Mouse (Mus musculus): ENCODE data around the gene Gstt3.

Gene Gstt3

DNA sequence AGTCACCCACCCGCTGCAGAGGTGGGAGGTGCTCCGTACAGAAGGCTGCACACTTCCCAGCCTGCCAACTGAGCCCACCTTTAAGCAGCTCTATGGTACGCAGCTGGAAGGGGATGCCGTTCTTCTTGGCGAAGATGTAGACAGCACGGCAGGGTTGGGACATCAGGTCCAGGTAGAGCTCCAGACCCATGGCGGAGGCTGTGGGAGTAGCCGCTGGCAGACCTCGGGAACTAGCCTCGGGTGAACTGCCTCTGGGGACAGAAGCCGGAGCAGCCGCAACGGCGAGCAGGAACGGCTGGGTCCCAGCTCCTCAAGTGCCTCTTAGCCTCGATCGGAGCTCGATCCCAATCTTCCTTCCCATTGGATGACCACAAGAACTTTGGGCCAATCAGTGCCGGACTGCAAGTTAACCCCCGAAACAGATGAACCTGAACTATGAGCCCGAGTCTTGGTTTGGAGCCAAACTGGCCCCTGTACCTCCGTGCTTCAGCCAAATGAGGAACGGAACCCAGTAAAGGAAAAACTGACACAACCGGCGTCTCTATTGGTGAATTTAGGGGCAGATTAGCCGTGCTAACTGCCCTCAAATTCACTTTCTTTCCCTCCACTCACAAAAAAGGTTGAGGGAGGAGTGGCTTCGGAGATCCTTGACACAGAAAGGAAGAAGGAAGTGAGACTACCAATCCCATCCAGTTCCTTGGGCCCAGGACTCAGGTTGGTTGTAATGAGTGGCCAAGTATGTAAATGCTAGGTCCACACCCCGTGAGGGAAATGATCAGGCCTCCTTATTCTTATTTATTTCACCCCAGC lies at the start of gene Gstt3, which contains the start of gene Gm20441:
Gstt3 (minus strand) TSS at position 646 of the 810 bp plus-strand sequence.
Gm20441 (minus strand) TSS at position 186 of the 810 bp plus-strand sequence.
- DNase-seq (ENCODE audit: low spot score in 2 of 2) = peak in 1 of 2 experiments; percentile 38

DNA sequence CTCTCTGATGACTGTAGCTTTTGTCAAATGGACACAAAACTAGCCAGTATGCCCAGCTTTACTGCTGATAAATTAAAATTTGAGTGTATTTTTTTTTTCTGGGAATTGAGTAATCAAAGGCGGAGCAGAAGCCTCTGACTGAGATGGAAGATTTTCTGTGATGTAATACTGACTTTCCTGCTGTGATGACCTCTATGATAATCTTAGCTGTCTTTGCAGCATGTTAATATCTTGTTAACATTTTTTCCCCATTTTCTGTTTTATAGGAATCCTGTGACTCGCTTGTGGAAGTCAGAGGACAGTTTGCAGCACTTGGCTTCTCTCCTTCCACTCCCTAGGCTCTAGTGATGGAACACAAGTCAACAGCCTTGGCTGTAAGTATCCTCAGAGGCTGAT lies 49.1 kb upstream of the Gstt3 start:
- DNase-seq (ENCODE audit: low spot score in 2 of 2) = no peak

DNA sequence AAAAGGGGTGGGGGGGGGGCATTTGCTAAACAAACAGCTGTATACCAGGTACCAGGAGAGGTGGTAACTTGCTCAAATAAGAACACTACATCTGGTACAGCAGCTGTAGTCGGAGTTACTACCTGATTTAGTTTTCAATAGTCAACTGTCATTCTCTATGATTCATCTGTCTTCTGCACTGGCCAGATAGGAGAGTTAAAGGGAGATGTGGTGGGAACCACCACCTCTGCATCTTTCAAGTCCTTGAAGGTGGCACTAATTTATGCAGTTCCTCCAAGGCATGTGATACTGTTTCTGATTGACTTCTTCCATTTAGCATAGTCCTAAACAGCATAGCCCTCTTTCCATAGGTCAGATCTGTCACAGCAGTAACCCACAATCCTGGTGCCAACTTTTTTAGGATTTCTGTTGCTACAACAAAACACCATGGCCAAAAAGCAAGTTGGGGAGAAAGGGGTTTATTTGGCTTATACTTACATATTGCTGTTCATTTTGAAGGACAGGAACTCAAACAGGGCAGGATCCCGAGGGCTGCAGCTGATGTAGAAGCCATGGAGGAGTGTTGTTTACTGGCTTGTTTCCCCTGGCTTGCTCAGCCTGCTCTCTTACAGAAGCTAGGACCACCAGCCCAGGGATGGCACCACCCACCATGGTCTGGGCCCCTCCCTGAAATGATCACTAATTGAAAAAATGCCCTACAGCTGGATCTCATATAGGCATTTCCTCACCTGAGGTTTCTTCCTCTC lies 48.5 kb upstream of the Gstt3 start:
- no peak for DNase-seq (ENCODE audit: low spot score in 2 of 2)

DNA sequence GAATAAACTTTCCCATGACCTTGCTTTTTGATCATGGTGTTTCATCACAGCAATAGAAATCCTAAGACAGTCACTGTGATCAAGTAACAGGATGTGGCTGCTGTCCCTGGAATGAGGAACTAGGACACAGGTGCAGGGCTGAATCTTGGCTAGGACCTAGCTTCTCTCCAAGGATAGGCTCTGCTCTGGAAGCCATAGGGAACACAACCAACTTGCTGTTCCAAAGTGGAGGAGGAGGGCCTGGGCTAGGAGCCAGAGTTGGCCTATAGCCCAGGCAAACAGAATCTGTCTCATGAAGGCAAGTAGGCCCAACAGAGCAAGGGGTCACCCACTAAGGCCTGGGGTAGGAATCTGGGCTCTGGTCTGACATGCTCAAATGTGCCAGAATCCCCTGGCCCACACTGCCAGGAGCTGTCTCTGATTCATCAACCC lies 47.3 kb upstream of the Gstt3 start:
- peak; percentile 74 to 79 for DNase-seq (ENCODE audit: low spot score in 2 of 2)

DNA sequence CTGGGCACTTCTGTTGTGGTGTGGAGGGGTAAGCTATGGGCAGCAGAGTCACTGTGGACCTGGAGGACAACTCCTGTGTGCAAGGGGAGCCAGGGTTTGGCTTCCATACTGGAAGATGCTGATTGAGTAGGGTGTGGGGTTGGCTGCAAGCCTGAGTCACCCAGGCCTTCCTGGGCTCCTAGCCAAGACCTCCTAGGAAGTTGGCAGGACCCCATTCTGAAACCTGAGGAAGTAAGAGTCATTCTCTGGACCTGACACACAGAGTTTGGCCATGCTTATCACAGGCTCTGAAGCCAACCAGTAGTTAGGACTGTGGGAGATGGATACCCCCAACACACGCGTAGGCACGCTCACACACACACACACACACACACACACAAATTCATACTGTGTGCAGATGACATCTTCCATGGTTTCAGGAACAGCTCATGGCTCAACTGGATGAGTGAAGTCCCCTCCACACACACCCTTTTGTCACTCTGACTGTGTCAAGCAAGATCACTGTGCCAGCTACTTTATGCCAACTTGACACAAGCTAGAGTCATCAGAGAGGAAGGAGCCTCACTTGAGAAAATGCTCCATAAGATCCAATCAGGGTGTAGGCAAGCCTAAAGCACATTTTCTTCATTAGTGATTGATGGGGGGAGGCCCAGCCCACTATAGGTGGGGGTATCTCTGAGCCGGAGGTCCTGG lies 46.6 kb upstream of the Gstt3 start:
- DNase-seq (ENCODE audit: low spot score in 2 of 2) = peak; percentile 54 to 58

DNA sequence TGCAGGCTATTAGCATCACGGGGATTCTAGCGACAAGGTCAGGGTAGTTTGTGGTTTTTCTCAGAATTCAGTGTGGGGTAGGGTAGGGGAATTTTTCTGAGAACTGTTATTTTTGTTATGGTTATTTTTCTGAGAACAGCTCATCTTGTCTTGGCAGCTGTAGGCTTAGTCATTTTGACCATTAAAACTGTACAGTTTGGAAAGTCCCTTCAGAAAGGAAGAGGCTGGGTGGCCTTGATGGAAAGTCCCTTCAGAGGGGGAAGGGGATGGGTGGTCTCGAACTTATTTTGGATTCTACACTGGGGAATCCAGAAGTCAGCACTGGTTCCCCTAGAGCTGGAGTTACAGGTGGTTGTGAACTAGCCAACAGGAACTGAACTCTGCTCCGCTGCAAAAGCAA lies 43.3 kb upstream of the Gstt3 start:
- no peak for DNase-seq (ENCODE audit: low spot score in 2 of 2)

DNA sequence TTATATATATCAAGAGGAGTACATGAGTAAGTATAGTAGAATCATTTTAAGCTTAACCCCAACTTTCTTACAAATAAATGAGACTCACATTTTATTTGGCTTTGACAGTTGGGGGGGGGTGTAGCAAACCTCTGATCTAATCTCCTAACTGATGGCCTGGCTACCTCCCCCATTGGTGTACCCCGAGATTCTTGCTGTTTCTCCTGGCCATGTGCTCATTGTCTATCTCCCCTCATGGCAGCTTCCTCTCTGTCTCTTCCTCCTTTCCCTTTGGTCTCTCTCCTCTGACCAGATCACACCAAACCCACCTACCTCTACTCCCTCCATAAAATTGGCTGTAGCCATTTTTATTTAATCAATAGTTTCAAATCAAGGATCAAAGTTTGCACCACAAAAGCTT lies 42.6 kb upstream of the Gstt3 start:
- DNase-seq (ENCODE audit: low spot score in 2 of 2) = no peak

DNA sequence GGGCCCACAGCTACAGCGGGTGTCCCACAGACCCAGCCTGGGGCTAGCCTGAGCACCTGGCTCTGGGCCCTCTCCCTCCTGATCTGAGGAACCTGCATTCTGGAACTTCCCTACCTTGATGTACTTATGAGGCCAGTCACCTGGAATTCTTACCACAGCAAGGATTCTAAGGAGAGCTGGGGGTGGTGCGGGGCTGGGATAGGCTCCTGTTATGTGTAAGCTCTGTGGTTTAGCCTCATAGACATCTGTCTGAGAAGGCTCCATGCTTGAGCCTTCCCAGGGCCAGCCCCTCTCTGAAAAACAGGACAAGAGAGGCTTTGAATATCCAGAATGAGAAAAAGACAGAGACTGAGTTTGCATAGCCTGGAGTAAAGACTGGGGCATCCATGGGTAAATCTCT lies 41.2 kb upstream of the Gstt3 start, which contains the start of gene Gstt4:
Gstt4 (minus strand) TSS at position 101 of the 400 bp plus-strand sequence.
- DNase-seq (ENCODE audit: low spot score in 2 of 2) = no peak

DNA sequence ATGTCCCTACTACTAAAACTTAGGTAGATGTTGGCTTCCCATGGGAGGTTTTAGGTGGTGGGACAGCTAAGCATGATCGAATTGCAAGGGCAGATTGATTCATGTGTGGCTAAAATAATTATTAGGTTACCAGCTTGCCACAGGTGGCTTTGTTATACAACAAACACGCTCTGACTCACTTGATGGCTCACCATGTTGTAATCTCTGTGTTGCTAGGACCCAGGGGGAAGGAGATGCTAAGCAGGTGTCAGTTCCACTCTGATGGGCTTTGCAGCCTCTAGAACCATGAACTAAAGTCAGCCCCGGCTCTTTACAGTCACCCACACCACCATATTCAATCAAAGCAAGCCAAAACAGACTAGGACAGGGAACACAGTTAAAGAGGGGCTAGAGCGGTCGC lies 38.7 kb upstream of the Gstt3 start:
- no peak for DNase-seq (ENCODE audit: low spot score in 2 of 2)

DNA sequence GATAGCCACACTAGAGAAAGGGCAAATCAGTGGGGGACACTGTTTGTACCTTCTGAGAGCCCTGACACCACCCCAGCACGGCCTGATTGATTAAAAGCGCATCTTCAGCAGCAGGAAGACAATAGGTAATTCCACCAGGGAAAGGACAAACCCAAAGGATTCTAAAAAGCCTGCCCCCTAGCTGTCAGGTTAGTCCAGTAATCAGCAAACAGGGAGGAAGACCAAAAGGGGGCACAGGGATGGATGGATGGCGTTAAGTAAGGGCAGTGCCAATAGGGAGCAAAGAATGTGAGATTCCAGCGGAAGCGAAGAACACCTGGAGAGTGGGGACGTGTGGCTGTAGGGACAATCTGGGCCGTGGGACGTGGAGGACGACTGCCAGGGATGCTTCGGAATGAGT lies 37.4 kb upstream of the Gstt3 start:
- DNase-seq (ENCODE audit: low spot score in 2 of 2) = no peak

DNA sequence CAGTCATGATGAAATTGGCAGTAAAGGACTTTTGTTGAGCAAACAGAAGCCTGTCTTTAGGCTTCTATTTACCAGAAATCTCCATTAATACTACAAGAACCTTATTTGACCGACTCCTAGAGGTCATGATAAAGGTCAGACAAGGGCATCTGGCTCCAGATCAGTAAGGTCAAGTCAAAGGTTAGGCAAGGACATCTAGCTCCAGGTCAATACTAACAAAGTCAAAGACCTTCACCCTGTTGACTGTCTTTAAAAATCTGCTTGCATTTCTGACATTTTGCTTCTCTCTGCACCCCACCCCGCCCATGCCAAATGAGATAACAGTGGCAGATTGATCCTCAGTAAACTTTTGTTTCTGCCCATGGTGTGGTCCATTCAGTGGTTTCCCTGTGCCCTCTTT lies 23.0 kb upstream of the Gstt3 start:
- DNase-seq (ENCODE audit: low spot score in 2 of 2) = no peak

DNA sequence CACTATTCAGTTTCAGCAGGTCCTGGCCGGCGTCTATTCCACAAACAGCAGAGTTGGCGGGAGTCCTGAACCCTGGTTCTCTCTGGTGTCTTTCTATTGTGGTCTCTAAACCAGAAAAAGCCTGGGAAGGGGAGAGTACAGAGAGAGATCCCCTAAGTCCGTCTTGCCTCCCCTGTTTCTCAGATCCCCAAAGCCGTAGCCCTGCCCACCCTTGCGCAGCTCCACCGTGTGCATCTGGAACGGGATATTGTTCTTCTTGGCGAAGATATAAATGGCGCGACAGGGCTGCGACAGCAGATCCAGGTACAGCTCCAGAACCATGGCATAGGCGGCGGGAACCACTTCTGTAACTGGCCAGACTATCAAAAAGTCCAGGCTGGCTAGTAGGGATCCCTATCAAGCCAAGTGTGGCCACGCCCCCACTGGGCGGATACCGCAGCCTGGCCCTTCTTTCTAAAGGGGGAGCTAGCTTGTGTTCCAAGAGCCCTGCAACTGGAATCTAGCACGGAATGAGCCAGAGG lies 17.0 kb upstream of the Gstt3 start, which contains the start of gene Gstt1:
Gstt1 (minus strand) TSS at position 409 of the 521 bp plus-strand sequence.
- peak in 1 of 2 experiments; percentile 34 for DNase-seq (ENCODE audit: low spot score in 2 of 2)

DNA sequence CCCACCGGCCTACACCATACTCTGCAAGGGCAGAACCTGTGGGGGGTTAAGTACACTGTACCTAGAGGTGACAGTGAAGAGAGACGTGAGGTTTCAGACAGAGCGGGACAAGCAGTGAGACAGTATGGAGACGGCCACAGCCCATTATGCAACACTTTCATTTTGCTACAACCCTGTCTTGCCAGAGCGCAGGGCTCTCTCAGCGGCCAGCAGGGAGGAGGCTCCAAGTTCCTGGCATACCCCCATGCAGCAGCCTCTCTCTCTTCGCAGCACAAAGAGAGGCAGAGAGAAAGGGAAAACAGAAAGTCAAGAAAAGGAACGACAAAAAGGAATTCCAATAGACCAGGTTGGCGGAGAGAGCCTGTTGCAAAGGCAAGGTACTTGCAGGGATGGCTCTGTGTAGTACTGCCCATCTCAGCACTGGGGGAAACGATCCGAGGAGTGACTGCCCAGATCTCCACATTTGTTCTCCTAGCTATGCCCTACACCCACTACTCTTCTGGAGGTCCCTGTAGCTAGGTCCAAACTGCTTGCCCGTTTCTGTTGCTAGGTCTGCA lies 16.5 kb upstream of the Gstt3 start:
- peak; percentile 43 to 44 for DNase-seq (ENCODE audit: low spot score in 2 of 2)

DNA sequence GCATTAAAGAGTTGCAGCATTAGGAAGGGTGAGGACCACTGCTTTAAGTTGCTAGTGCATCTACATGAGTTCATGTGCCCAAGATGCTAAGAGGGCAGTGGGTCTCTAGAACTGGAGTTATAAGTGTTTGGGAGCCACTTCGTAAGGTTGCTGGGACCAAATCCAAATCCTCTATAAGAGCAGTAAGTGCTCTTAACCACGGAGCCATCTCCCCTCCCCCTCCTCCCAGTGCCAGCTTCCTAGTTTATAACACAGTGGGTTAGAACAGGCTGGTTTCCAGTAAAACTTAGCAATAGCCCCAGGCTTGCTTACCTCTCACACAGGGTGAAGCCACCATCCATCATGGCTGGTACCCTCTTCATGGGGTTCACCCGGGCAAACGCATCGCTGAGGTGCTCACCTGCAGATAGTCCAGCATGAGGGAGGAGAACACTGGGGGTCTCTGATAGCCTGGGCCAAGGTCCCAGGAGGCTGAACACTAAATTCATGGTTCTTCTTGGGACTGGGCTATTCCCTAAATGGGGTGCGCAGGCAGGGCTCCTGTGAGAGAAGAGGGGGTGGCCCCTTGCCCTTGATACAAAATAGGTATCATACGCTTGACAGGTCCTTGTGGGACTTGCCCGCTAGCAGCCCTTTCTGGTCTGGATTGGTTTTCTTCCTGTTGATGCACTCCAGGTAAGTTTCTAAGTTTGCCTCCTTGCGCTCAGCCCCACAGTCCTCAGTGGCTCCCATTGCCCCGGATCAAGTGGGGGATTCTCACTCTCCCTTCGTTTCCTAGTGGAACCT lies 15.7 kb upstream of the Gstt3 start:
- no peak for DNase-seq (ENCODE audit: low spot score in 2 of 2)

DNA sequence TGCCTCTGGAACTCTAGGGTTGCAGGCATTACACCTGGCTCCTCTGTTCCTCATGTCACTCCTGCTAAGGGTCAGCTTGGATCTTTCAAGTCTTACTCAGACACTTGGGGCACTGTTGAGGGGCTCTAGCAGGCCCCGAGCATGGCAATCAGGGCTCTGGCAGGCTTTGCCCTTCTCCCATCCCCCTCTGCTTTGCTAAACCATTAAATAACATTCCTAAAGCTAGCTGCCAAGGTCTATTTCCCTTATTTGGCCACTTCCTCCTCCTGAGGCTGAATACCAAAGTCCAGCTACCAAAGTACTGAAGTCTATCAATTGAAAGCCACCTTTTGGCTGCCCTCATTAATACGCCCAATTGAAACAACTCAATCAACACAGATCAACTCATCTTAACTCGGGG lies 13.7 kb upstream of the Gstt3 start:
- DNase-seq (ENCODE audit: low spot score in 2 of 2) = no peak

DNA sequence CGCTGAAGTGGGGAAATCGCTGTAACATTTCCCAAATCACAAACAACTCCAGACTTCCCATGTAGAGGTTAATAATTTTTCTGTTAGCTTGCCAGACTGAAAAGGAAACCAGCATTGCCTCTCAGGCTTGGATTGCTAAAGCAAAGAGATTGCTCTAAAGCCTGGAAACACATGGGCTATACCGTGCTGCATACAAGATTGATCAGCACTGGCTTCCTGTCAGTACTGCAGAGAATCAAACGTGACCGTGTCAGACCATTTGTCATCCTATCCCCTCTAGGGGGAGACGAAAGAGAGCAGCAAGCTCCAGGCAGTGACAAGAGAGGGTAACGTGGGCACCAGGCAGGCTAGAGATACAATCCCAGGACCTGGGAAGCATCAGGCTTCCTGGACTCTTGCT lies 9.6 kb upstream of the Gstt3 start:
- no peak for DNase-seq (ENCODE audit: low spot score in 2 of 2)

DNA sequence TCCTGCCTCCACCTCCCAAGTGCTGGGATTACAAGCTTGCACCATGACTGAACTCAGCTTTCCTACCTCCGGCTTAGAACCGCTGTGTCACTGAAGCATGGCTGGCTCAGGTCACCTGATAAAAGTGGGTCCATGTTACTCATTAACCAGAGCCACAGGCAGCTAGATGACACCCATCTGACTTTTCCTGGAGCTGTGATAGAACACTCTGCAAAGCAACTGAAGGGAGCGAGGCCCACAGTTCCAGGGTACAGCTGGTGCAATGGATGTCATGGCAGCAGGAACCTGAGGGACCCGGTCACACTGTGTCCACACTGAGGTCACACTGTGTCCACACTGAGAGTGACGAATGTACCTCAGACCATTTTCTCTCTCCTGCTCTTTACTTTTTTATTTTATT lies 8.6 kb upstream of the Gstt3 start:
- no peak for DNase-seq (ENCODE audit: low spot score in 2 of 2)

DNA sequence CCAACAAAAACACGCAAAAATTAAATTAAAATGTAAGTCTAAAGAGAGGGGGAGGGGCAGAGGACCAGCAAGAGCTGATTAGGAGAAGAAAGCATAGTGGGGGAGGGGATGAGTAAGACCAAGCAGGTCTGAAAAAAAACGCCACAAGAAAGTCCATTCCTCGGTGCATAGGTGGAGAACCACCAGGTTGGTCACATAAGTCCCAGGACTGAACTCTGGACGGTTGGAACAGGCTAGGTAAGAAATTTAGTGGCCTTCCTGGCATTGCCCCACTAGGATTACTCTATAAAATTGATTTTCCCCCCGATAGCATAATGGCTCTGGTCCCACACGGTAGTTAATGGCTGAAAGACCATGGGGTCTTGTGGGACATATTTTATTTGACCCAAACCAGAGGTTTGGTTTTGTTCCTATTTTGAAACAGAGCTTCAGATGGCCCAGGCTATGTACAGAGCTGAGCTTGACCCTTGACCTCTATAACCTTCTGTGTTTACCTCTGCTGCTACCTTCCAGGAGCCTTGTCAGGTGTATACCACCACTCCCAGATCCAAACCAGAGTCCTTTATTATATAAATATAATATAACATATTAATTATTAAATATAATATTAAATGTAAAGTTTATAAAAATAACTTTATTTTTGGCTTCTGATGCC lies 8.0 kb upstream of the Gstt3 start:
- DNase-seq (ENCODE audit: low spot score in 2 of 2) = no peak

DNA sequence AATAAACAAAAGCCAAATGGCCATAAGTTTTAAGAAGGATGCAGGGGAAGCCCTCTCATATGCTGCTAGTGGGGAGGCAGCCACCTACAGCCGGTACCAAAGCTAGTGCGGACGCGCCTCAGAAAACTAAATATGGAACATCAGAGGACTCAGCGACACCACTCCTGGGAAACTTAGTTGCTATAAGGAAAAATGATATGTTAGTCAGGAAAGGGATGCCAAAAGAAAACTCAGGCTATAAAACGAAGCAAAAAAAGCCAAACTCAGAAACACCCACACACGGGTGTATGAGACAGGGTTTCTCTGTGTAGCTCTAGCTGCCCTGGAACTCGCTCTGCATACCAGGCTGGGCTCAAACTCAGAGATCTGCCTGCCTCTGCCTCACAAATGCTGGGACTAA lies 7.1 kb upstream of the Gstt3 start:
- no peak for DNase-seq (ENCODE audit: low spot score in 2 of 2)

DNA sequence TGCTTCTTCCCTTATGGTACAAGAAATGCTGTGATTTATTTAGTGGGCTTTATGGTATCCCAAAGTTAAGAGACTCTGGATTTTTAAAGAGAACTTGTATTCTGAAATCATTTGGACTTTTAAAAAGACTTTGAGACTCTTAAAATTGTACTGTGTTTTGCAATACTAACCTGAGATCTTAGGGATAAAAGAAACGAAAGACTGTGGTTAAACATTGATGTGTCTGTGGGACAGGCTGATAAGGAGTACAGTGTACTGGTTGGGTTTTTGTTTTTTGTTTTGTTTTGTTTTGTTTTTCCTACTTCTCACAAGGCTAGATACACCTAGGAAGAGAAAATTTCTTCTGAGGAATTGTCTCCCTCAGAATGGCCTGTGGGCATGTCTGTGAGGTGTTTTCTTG lies 4.2 kb upstream of the Gstt3 start:
- DNase-seq (ENCODE audit: low spot score in 2 of 2) = no peak

All from right cerebral cortex, postnatal 10 days (tissue).